Mouse (Mus musculus) CD4-positive helper T cell, adult 2 months (primary cell): Measurements from ENCODE around the gene Runx2.

ENCODE experiments used
- DNase-seq: peaks from one replicate; pipeline ENCODE4 v3.0.0-alpha.2; 2012; ENCODE audit warnings: low read depth, missing footprints, low spot score

Gene Runx2

DNA sequence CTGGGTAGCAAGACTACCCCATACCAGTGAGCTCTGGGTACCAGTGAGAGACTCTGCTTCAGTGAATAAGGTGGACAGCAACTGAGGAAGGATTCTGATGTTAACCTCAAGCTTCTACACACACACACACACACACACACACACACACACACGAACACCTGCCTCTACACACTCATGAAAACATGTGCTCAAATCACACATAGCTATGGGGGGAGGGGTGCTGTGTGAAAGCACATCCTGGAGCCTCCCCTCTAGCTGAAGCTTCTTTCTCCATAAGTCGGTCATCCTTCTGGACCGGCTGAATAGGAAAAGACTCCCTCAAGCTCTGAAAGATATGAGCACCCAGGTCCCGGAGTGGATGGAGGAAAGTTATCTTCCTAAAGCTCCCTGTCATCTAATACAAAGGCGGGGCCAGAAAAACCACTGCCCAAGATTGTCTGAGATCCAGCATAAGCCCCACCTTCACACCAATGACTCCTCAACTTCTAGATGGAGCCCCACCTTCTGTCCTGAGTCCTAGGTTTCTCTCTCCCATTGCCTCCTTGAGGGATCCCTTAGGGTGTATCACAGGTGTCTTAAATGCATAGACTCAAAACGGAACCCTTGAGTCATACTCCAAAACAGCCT lies 152.4 kb downstream of the Runx2 start:
- no peak for DNase-seq

GRCm38 (mm10) chr17:44660121-44660806 lies 154.3 kb downstream of the Runx2 start:
- no peak for DNase-seq

DNA sequence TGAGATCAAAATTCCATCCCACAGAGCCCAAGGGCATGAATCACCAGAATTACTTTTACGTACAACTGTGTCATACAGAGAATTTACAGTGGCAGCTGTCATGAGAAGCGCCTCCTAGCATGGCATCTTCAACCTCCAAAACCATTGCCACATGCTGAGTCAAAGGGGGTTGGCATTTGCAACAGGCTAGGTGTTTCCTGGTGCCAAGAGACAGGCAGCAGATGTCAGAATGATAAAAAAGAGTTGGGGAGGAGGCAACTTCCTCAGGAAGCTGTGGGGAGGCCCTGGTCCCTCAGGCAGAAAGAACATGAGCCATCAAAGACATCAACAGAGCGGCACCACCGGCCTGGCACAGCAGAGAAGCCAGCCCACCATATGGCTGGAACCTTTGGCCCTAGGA lies 160.1 kb downstream of the Runx2 start:
- DNase-seq, result peak; percentile 87

GRCm38 (mm10) chr17:44653081-44653480 lies 161.5 kb downstream of the Runx2 start:
- peak; percentile 25 for DNase-seq

- DNase-seq, result no peak
Observed at GRCm38 (mm10) chr17:44652054-44652453, 162.5 kb downstream of the Runx2 start.

DNA sequence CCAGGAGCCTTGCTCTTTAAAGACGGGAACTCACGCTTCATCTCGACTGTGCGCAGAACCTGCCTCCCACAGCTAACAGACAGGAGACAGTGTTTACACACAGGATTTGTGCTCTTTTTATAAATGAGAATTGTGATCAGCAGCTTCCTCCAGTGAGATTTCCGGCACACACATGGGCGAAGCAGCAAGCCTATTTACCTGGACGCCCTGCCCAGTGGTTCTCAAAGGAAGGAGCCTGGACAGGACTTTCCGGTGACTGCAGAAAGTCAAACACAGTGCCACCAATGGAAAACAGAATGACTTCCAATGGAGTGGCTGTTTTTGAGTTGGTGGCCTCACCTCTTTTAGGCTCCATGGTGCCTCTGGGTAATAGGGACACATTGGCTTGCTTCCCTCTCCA lies 163.0 kb downstream of the Runx2 start:
- no peak for DNase-seq

GRCm38 (mm10) chr17:44650431-44650830 lies 164.2 kb downstream of the Runx2 start:
- DNase-seq, result no peak

DNA sequence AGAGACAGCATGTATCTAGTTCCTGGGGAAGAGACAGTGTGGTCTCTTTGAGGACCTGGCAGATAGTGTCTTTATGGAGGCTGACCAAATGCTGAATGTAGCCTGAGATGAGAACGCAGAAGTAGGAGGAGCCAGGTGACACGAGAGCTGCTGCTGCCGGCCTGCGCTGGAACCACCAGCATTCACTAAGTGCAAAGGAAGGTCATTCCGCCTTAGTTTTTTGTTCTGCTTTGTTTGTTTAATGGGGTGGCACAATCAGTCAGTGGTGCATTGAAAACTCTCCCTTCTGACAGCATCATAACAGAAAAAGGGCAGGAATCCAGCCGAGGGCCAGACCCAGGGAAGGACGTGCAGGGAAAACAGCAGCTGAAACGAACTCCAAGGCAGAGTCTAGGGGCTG lies 165.5 kb downstream of the Runx2 start:
- no peak for DNase-seq

- no peak for DNase-seq
Observed at GRCm38 (mm10) chr17:44647916-44648315, 166.7 kb downstream of the Runx2 start.

GRCm38 (mm10) chr17:44645146-44645545 lies 169.5 kb downstream of the Runx2 start:
- no peak for DNase-seq

DNA sequence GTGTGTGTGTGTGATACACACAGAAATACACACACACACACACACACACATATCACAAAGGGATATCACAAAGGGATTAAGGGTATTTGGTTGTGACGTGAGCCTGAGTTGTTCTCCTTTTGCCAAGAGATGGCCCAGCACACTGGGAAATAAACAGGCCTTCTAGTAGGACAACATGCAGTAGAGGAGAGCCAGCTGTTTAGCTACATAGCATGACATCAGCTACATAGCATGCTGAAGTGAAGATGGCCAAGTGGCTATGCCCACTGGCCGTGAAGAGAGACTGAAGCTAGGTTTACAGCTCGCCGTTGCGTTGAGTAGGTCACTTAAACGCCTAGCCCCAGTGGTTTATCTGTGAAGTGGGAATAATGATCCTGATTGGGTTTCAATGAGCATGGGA lies 171.3 kb downstream of the Runx2 start:
- DNase-seq, result no peak

DNA sequence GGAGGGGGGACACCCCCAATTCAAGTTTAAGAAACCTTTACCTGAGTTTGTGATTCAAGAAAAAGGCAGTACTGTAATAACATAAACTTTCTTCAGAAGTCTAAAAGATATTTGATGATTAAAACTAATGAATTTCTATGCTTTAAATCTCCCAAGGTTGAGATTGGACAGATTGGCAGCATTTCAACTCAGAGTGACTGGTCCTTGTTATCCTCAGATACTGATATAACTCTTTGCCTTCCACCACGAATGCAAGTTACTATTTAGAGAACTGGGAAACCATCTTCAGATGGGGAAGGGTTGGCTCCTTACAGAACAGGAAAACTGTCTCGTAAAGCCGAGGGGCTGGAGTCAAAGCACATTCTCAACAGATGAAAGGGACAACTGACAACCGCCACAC lies 172.5 kb downstream of the Runx2 start:
- no peak for DNase-seq

GRCm38 (mm10) chr17:44640910-44641309 lies 173.7 kb downstream of the Runx2 start:
- DNase-seq, result no peak

GRCm38 (mm10) chr17:44639446-44639845 lies 175.2 kb downstream of the Runx2 start:
- DNase-seq, result no peak

DNA sequence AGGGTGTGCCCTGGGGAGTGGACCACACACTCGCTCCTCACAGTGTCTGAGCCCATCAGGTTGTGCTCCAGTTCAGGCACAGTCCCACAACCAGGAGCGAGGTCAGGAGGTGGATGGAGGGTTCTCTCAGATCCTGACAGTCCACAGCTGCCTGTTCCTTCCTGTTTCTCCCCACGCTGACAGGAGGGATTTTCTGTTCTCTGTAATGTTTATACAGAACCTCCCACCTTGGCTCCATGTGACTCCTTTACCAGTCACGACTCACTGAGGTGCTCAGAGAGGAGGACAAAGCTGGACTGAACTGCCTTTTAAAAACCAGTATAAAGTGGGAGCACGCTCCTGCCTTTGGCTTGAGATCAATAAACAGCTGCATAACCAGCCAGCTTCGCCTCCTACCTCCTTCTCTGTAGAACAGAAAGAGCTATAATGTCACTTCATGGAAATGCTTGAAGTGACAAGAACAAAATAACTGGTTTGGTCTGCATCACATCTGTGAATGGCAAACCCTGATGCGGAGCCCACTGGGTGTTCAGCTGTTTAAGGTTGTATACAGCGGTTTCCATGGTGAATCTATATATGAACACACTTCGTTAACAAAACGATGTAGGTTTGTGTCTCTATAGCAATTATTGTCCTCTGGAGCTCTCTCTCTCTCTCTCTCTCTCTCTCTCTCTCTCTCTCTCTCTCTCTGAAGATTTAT lies 177.3 kb downstream of the Runx2 start:
- no peak for DNase-seq

GRCm38 (mm10) chr17:44634486-44634885 lies 180.1 kb downstream of the Runx2 start:
- DNase-seq, result no peak

GRCm38 (mm10) chr17:44633607-44634415 lies 180.8 kb downstream of the Runx2 start:
- DNase-seq, result peak; percentile 38

DNA sequence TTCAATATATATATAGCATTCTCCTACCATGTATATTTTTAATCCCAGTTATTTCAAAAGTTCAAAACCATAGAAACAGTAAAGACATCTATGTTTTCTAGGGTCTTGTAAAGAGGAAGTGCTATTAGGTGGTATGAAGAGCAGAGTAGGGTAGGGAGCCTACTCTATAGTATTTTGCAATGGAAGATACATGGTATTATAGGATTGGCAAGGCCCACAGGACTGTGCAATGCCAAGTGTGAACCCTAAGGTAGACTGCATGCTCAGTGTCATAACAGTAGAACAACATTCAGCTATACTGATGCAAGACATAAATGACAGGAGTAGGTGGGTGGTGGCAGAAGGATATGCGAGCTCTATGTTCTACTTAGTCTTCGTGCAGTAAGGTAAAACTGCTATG lies 181.7 kb downstream of the Runx2 start:
- no peak for DNase-seq

GRCm38 (mm10) chr17:44632292-44632691 lies 182.3 kb downstream of the Runx2 start:
- no peak for DNase-seq

DNA sequence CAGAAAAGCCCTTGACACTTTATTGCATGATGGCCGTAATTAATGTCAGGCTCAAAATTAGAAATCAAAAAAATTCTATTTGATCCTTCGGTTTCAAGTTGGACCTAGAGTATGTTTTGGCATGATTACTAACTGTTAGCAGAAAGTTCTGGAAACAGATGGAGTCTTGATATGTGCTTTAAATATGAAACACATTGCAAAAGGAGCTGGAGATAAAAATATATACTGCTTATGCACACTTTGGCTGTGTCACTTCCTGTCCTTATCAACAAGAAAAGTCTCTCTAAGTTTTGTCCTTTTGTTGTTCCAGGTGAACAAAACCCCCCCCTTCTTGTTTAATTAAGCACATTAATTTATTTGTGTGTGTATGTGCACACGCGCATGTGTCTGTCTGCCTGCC lies 183.0 kb downstream of the Runx2 start:
- no peak for DNase-seq

DNA sequence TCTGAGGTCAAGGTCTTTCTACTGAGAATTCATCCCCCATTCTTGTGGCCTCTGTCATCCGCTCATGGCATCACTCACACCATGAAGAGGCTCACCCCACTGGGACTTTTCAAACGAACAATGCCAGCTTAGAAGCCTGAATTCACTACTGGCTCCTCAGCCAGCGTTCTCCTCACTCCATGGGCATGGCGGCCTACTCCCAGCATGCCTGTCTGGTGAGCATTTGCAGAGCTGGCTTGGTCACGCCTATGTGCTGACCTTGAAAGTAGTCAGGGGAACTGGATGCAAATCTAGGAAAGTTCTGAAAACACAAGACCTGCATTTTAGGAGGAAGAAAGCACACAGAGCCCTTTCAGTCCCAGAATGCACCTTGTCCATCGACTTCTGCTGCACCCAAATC lies 187.3 kb downstream of the Runx2 start:
- DNase-seq, result no peak

- DNase-seq, result no peak
Observed at GRCm38 (mm10) chr17:44623707-44624106, 190.9 kb downstream of the Runx2 start.
